Comparison of ENCODE assay signal across 13 mouse cellular contexts in the genomic region with DNA sequence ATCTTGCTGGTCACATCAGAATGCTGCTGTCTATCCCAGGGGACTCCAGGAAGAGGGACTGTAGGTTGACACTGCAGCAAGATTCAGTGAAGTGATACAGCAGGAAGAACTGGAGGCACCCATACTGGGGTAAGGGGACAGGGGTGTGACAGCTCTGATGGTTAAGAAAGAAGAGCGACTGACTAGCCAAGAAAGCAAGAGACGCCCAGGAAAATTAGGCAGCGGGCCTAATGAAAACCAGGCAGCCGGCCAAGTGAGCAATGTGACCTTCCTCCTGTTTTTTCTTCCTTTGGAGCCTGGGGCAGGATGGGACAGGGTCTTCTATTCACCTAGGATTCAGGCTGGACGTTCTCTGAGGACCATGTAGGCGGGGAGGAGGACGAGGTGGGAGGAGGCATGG. TPM values are rescaled to one million over a fixed set of nuclear protein-coding genes. Genes with fewer than 3 reads are reported as not detected.
DNase-seq lines count a peak whose midpoint lies in the region; ATAC-seq lines count a peak whose summit lies in the region.
"Had no signal": no experiment of that assay in that cellular context is flagged by ENCODE, and none has a peak within 500 bp of the region (broad histone marks: within the 10 kb centered on the region; RNA-seq: fewer than 3 reads in every experiment).

No protein-coding gene starts in this region.

- H3K4me1 ChIP-seq in kidney, embryonic 14.5 days (ENCODE audit: control insufficient read depth, insufficient read depth, low read length), result no peaks in the 10 kb centered on the region
- H3K4me1 ChIP-seq: embryonic facial prominence, embryonic 12.5 days had no signal

- H3K36me3 ChIP-seq in kidney, embryonic 14.5 days (ENCODE audit: control insufficient read depth, insufficient read depth, low read length), result no peaks in the 10 kb centered on the region
- H3K36me3 ChIP-seq: embryonic facial prominence, embryonic 12.5 days had no signal

- ATAC-seq in kidney, embryonic 14.5 days (ENCODE audit: low FRiP score, low TSS enrichment), result no peak
- ATAC-seq: intestine, postnatal 0 days had no signal

- H3K4me2 ChIP-seq in kidney, embryonic 14.5 days (replicated peaks; ENCODE audit: low read depth, low read length), result no peak overlapping the region
- H3K4me2 ChIP-seq: embryonic facial prominence, embryonic 12.5 days had no signal

- peaks cover 6% of the 10 kb centered on the region; the same call in 1 of the 2 replicates for H3K27me3 ChIP-seq in kidney, embryonic 14.5 days (ENCODE audit: control insufficient read depth, insufficient read depth, low read length)

- peak; percentile 46 for DNase-seq in adrenal gland, postnatal 10 days
- DNase-seq in adrenal gland, postnatal 4 days (ENCODE audit: low spot score in 2 of 2), result no peak
- peak; percentile 39 for DNase-seq in kidney, adult 11 months
- peak; percentile 50 to 64 for DNase-seq in right cerebral cortex, postnatal 10 days (ENCODE audit: low spot score in 2 of 2)
- no peak for DNase-seq in right cerebral cortex, postnatal 36 days (ENCODE audit: low spot score in 2 of 2)
- no peak for DNase-seq in urinary bladder, postnatal 14 days (ENCODE audit: low spot score)
- DNase-seq in frontal cortex, postnatal 25 days (ENCODE audit: low spot score in 2 of 2), result no peak
- DNase-seq: cerebellum, adult 18-20 months; right cerebral cortex, postnatal 25 days had no signal

- H3K9me3 ChIP-seq in kidney, embryonic 14.5 days (ENCODE audit: control insufficient read depth, low read length), result no peaks in the 10 kb centered on the region
- H3K9me3 ChIP-seq: embryonic facial prominence, embryonic 12.5 days had no signal

- no peak overlapping the region for H3K27ac ChIP-seq in kidney, embryonic 14.5 days (ENCODE audit: low read depth, low read length)
- H3K27ac ChIP-seq: embryonic facial prominence, embryonic 12.5 days; liver, embryonic 14.5 days had no signal

- no peak overlapping the region for H3K9ac ChIP-seq in kidney, embryonic 14.5 days (ENCODE audit: low read depth, low read length)
- H3K9ac ChIP-seq: embryonic facial prominence, embryonic 12.5 days; liver, embryonic 14.5 days had no signal

- WGBS in kidney, embryonic 14.5 days, result 77% methylated on average over 7 of the region's 7 CpGs

- no peak overlapping the region for H3K4me3 ChIP-seq in kidney, embryonic 14.5 days (ENCODE audit: low read length)
- H3K4me3 ChIP-seq: embryonic facial prominence, embryonic 12.5 days had no signal

RNA-seq across cellular contexts. Expression of gene Casz1, which starts 22.7 kb away (rescaled TPM):
- 10 to 100 TPM in 1 of 2 experiments, 1 to 10 TPM in 1; 7.4 to 10.9 TPM for total RNA-seq in adrenal gland, postnatal 10 days (2021)
- total RNA-seq in adrenal gland, postnatal 4 days (2021), result 10 to 100 TPM; 10.1 to 15.6 TPM
- 3.9 and 7.6 TPM in 2 replicates for polyA plus RNA-seq in kidney, embryonic 14.5 days (2014; fragmentation: Nextera tagmentation; extraction: Ambion mirVana)

Comparison
In these comparisons a context has a peak if more than half of its experiments do, and no peak if none do; other contexts are left out.
1. DNase-seq: peak in adrenal gland, postnatal 10 days (single experiment), kidney, adult 11 months (single experiment) and right cerebral cortex, postnatal 10 days (2 of 2); none in adrenal gland, postnatal 4 days (0 of 2), right cerebral cortex, postnatal 36 days (0 of 2), urinary bladder, postnatal 14 days (single experiment) and frontal cortex, postnatal 25 days (0 of 2).